Mouse (Mus musculus): ENCODE measurements around the gene Tubg1. TPM values are rescaled to one million over a fixed set of nuclear protein-coding genes. Genes with fewer than 3 reads are reported as not detected.
"Not testable (repeated sequence)": the region's sequence is repeated elsewhere in the genome, so short reads cannot be mapped to it uniquely, and the experiment has no call there.

Tubg1 gene
- polyA plus RNA-seq, 1 experiment from 2014 or later, result 55.7 TPM

- Histone ChIP-seq H3K9me3 (ENCODE audit: control insufficient read depth, low read length) (no peaks in the 10 kb centered on the region), H3K9ac (ENCODE audit: low read depth, low read length) (no peak overlapping the region), H3K27me3 (replicated peaks; ENCODE audit: control insufficient read depth, insufficient read depth, low read length) (no peaks in the 10 kb centered on the region), H3K36me3 (ENCODE audit: control insufficient read depth, insufficient read depth, low read length) (no peaks in the 10 kb centered on the region), H3K4me2 (ENCODE audit: low read depth, low read length) (no peak overlapping the region), H3K4me1 (ENCODE audit: control insufficient read depth, insufficient read depth, low read length) (peaks cover 14% of the 10 kb centered on the region), H3K4me3 (ENCODE audit: low read depth, low read length) (no peak overlapping the region), H3K27ac (replicated peaks; ENCODE audit: low read depth, low read length) (no peak overlapping the region)
- ATAC-seq (ENCODE audit: low read depth) (no peak), DNase-seq (ENCODE audit: low spot score) (no peak)
- 60% methylated on average over 2 of the region's 2 CpGs for WGBS
Measured at GRCm38 (mm10) chr11:101151063-101151462, 31.3 kb downstream of the Tubg1 start.

- Histone ChIP-seq H3K27me3 (replicated peaks; ENCODE audit: control insufficient read depth, insufficient read depth, low read length) (no peaks in the 10 kb centered on the region), H3K4me1 (ENCODE audit: control insufficient read depth, insufficient read depth, low read length) (peaks cover 18% of the 10 kb centered on the region), H3K36me3 (ENCODE audit: control insufficient read depth, insufficient read depth, low read length) (no peaks in the 10 kb centered on the region), H3K27ac (replicated peaks; ENCODE audit: low read depth, low read length) (no peak overlapping the region), H3K9ac (ENCODE audit: low read depth, low read length) (no peak overlapping the region), H3K4me2 (ENCODE audit: low read depth, low read length) (no peak overlapping the region), H3K9me3 (ENCODE audit: control insufficient read depth, low read length) (no peaks in the 10 kb centered on the region), H3K4me3 (ENCODE audit: low read depth, low read length) (no peak overlapping the region)
- ATAC-seq (ENCODE audit: low read depth), result no peak
- DNase-seq (ENCODE audit: low spot score), result no peak
- 75% methylated on average over 1 of the region's 1 CpGs for WGBS
Measured at GRCm38 (mm10) chr11:101152825-101153224, 33.1 kb downstream of the Tubg1 start.

GRCm38 (mm10) chr11:101154648-101155047 is 34.9 kb downstream of the Tubg1 start:
- H3K4me3 ChIP-seq (ENCODE audit: low read depth, low read length), result no peak overlapping the region

GRCm38 (mm10) chr11:101155151-101155550 is 35.4 kb downstream of the Tubg1 start:
- WGBS, result 75% methylated on average over 6 of the region's 6 CpGs
- H3K9ac ChIP-seq (ENCODE audit: low read depth, low read length), result no peak overlapping the region
- H3K36me3 ChIP-seq (ENCODE audit: control insufficient read depth, insufficient read depth, low read length), result no peaks in the 10 kb centered on the region
- peak overlapping the region; percentile 63; the same call in 1 of the 2 replicates for H3K4me2 ChIP-seq (ENCODE audit: low read depth, low read length)
- H3K4me3 ChIP-seq (ENCODE audit: low read depth, low read length), result no peak overlapping the region
- DNase-seq (ENCODE audit: low spot score) (no peak), ATAC-seq (ENCODE audit: low read depth) (no peak)
- peaks cover 4% of the 10 kb centered on the region; the same call in 1 of the 2 replicates for H3K4me1 ChIP-seq (ENCODE audit: control insufficient read depth, insufficient read depth, low read length)
- no peak overlapping the region for H3K27ac ChIP-seq (replicated peaks; ENCODE audit: low read depth, low read length)
- no peaks in the 10 kb centered on the region for H3K27me3 ChIP-seq (replicated peaks; ENCODE audit: control insufficient read depth, insufficient read depth, low read length)
- H3K9me3 ChIP-seq (ENCODE audit: control insufficient read depth, low read length), result no peaks in the 10 kb centered on the region

More at GRCm38 (mm10) chr11:101154648-101155047, 34.9 kb downstream of the Tubg1 start:
- ATAC-seq (ENCODE audit: low read depth) (no peak), DNase-seq (ENCODE audit: low spot score) (no peak)
- Histone ChIP-seq H3K9ac (ENCODE audit: low read depth, low read length) (no peak overlapping the region), H3K36me3 (ENCODE audit: control insufficient read depth, insufficient read depth, low read length) (no peaks in the 10 kb centered on the region), H3K27me3 (replicated peaks; ENCODE audit: control insufficient read depth, insufficient read depth, low read length) (no peaks in the 10 kb centered on the region), H3K27ac (replicated peaks; ENCODE audit: low read depth, low read length) (no peak overlapping the region), H3K4me1 (ENCODE audit: control insufficient read depth, insufficient read depth, low read length) (peaks cover 6% of the 10 kb centered on the region), H3K9me3 (ENCODE audit: control insufficient read depth, low read length) (no peaks in the 10 kb centered on the region), H3K4me2 (ENCODE audit: low read depth, low read length) (no peak overlapping the region)

- peaks cover 4% of the 10 kb centered on the region; the same call in 1 of the 2 replicates for H3K4me1 ChIP-seq (ENCODE audit: control insufficient read depth, insufficient read depth, low read length)
- no peaks in the 10 kb centered on the region for H3K36me3 ChIP-seq (ENCODE audit: control insufficient read depth, insufficient read depth, low read length)
- H3K9me3 ChIP-seq (ENCODE audit: control insufficient read depth, low read length), result no peaks in the 10 kb centered on the region
- peak within 1 kb of the TSS; percentile 62 for H3K9ac ChIP-seq (ENCODE audit: low read depth, low read length)
- ATAC-seq (ENCODE audit: low read depth) (peak; percentile 89), DNase-seq (ENCODE audit: low spot score) (peak; percentile 88)
- 3% methylated on average over 22 of the region's 36 CpGs for WGBS
- peak within 1 kb of the TSS; percentile 38 for H3K4me3 ChIP-seq (ENCODE audit: low read depth, low read length)
- no peaks in the 10 kb centered on the region for H3K27me3 ChIP-seq (replicated peaks; ENCODE audit: control insufficient read depth, insufficient read depth, low read length)
- peak within 1 kb of the TSS; percentile 63 for H3K4me2 ChIP-seq (ENCODE audit: low read depth, low read length)
- peak within 1 kb of the TSS; percentile 66; the same call in 1 of the 2 replicates for H3K27ac ChIP-seq (replicated peaks; ENCODE audit: low read depth, low read length)
Measured at GRCm38 (mm10) chr11:101155728-101156371, 36.1 kb downstream of the Tubg1 start, which contains the start of gene Tubg2. Tubg2 (plus strand) TSS chr11:101155907.

- WGBS, result 81% methylated on average over 8 of the region's 10 CpGs
- not testable (repeated sequence) for ATAC-seq (ENCODE audit: low read depth); H3K4me3 ChIP-seq (ENCODE audit: low read depth, low read length); H3K27ac ChIP-seq (replicated peaks; ENCODE audit: low read depth, low read length); H3K9ac ChIP-seq (ENCODE audit: low read depth, low read length); H3K4me2 ChIP-seq (ENCODE audit: low read depth, low read length); DNase-seq (ENCODE audit: low spot score); H3K9me3 ChIP-seq (ENCODE audit: control insufficient read depth, low read length)
- peaks cover 10% of the 10 kb centered on the region; the same call in 1 of the 2 replicates for H3K4me1 ChIP-seq (ENCODE audit: control insufficient read depth, insufficient read depth, low read length)
- peaks cover 26% of the 10 kb centered on the region for H3K27me3 ChIP-seq (replicated peaks; ENCODE audit: control insufficient read depth, insufficient read depth, low read length)
- peaks cover 38% of the 10 kb centered on the region for H3K36me3 ChIP-seq (ENCODE audit: control insufficient read depth, insufficient read depth, low read length)
Measured at GRCm38 (mm10) chr11:101160151-101160550, 40.4 kb downstream of the Tubg1 start.

GRCm38 (mm10) chr11:101160981-101161505 is 41.3 kb downstream of the Tubg1 start:
- not testable (repeated sequence) for H3K4me2 ChIP-seq (ENCODE audit: low read depth, low read length); H3K9ac ChIP-seq (ENCODE audit: low read depth, low read length); DNase-seq (ENCODE audit: low spot score); H3K4me3 ChIP-seq (ENCODE audit: low read depth, low read length); H3K9me3 ChIP-seq (ENCODE audit: control insufficient read depth, low read length); ATAC-seq (ENCODE audit: low read depth); H3K4me1 ChIP-seq (ENCODE audit: control insufficient read depth, insufficient read depth, low read length); H3K27ac ChIP-seq (replicated peaks; ENCODE audit: low read depth, low read length)
- Histone ChIP-seq H3K36me3 (ENCODE audit: control insufficient read depth, insufficient read depth, low read length) (peaks cover 47% of the 10 kb centered on the region), H3K27me3 (replicated peaks; ENCODE audit: control insufficient read depth, insufficient read depth, low read length) (peaks cover 35% of the 10 kb centered on the region)
- 75% methylated on average over 4 of the region's 8 CpGs for WGBS

GRCm38 (mm10) chr11:101161551-101161950 is 41.8 kb downstream of the Tubg1 start:
- ATAC-seq (ENCODE audit: low read depth), result no peak
- H3K36me3 ChIP-seq (ENCODE audit: control insufficient read depth, insufficient read depth, low read length), result peaks cover 52% of the 10 kb centered on the region
- no peak overlapping the region for H3K4me3 ChIP-seq (ENCODE audit: low read depth, low read length)
- H3K9me3 ChIP-seq (ENCODE audit: control insufficient read depth, low read length), result no peaks in the 10 kb centered on the region
- 88% methylated on average over 15 of the region's 15 CpGs for WGBS
- peaks cover 40% of the 10 kb centered on the region for H3K27me3 ChIP-seq (replicated peaks; ENCODE audit: control insufficient read depth, insufficient read depth, low read length)
- no peak overlapping the region for H3K4me2 ChIP-seq (ENCODE audit: low read depth, low read length)
- H3K4me1 ChIP-seq (ENCODE audit: control insufficient read depth, insufficient read depth, low read length), result peaks cover 6% of the 10 kb centered on the region; the same call in 1 of the 2 replicates
- no peak for DNase-seq (ENCODE audit: low spot score)
- H3K9ac ChIP-seq (ENCODE audit: low read depth, low read length), result no peak overlapping the region
- no peak overlapping the region for H3K27ac ChIP-seq (replicated peaks; ENCODE audit: low read depth, low read length)
